Mouse (Mus musculus) G1E (cell line): Measurements from ENCODE around the gene 2810006K23Rik.

ENCODE experiments used
- CTCF ChIP-seq: IDR thresholded peaks from 2 replicates; pipeline ENCODE4 v1.5.1; 2012; ENCODE audit warnings: low read depth, low read length, inconsistent platforms, mixed read lengths
- TAL1 ChIP-seq: conservative IDR thresholded peaks from 2 replicates; pipeline ENCODE4 v1.6.1; 2012; ENCODE audit warnings: low read depth, low read length, inconsistent platforms, mixed read lengths

- TF ChIP-seq CTCF (no peak), TAL1 (no peak)
These were observed 10.0 kb downstream of the 2810006K23Rik start for GRCm38 (mm10) chr5:124337909-124338308.
